Mouse (Mus musculus): ENCODE results near the gene Efemp1.

DNA sequence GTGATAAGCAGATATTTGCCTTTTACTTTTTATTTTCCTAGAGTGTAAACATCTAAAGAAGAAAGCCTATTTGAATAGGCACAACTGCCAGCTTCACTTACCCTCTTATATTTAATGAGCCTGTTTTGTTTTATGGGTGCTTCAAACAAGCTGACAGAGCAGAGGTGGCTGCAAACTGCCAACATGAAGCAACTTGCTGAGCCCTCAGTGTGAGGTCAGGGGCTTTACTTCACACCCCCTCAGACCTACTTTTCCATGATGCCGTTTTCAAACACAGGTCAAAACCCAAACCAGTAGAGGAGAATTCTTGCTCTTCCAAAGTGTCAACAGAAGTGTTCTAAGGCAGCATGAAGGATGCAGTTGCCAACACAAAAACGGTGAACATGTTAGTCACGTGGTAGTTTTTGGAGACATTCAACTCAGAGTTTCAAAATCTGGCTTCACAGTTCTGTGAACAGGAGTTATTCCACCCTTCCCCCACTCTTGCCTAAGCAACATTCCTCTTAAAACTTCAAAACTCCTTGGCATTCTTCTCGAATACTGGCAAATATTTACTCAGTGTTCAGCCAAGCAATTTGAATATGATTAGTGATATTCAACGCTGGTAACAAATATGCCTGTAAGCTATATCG lies 101.8 kb downstream of the Efemp1 start:
- TF ChIP-seq CTCF (IDR thresholded peaks at IDR 0.05; ENCODE audit: low read depth, low read length) (no peak), POLR2A (IDR thresholded peaks at IDR 0.05; ENCODE audit: borderline replicate concordance, low read depth, low read length) (no peak)
